Mouse (Mus musculus) E14TG2a.4 (cell line): Measurements from ENCODE around the gene Gbgt1.
A peak's percentile ranks its signal among the peaks of the same experiment; 100 is the strongest.

ENCODE experiments used
- H3K27me3 ChIP-seq: 2 replicates; pipeline ENCODE4 v1.6.1; 2014; ENCODE audit warnings: low read length, control low read depth; ENCODE audit not compliant: insufficient read depth
- H3K36me3 ChIP-seq: 2 replicates; pipeline ENCODE4 v1.6.1; 2014; ENCODE audit warnings: low read length, control low read depth; ENCODE audit not compliant: insufficient read depth
- H3K4me1 ChIP-seq: replicated peaks from 2 replicates; pipeline ENCODE4 v1.6.1; 2014; ENCODE audit warnings: low read depth, low read length, control low read depth
- H3K4me3 ChIP-seq: replicated peaks from 2 replicates; pipeline ENCODE4 v1.5.1; 2014; ENCODE audit warnings: mild to moderate bottlenecking, low read length
- H3K9me3 ChIP-seq: 2 replicates; pipeline ENCODE4 v1.6.1; 2014; ENCODE audit warnings: low read length, control low read depth
- CTCF ChIP-seq: conservative IDR thresholded peaks from 2 replicates; pipeline ENCODE4 v1.5.1; 2014; ENCODE audit warnings: low read length
- NANOG ChIP-seq: IDR thresholded peaks from 2 replicates; pipeline ENCODE4 v1.6.1; 2014; ENCODE audit warnings: borderline replicate concordance, low read length, mixed read lengths
- POU5F1 ChIP-seq: IDR thresholded peaks from 2 replicates; pipeline ENCODE4 v1.6.1; 2014; ENCODE audit warnings: low read length, borderline replicate concordance

The Gbgt1 gene

DNA sequence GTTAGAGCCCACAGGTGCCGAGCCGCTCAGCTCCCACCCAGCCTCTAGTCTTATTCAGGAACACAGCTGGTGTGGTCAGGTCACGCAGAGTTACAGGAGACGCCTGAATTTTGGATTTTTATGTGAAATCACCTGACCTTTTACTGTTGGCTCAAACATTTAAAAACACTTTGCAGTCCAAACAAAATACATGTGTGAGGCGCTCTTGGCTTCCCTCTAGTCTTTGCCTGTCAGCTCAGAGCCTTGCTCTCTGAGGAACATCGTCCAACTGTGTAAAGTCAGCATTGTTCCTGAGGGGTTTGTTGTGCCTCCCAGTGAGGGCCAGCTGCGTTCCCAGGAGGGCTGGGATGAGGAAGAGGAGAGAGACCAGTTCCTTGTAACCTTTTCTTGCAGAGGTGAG, 33.6 kb downstream of the Gbgt1 start:
- no peak for TF ChIP-seq POU5F1
- no peak for TF ChIP-seq CTCF
- no peaks in the 10 kb centered on the region for H3K9me3 ChIP-seq
- H3K4me3 ChIP-seq: no peak overlapping the region

DNA sequence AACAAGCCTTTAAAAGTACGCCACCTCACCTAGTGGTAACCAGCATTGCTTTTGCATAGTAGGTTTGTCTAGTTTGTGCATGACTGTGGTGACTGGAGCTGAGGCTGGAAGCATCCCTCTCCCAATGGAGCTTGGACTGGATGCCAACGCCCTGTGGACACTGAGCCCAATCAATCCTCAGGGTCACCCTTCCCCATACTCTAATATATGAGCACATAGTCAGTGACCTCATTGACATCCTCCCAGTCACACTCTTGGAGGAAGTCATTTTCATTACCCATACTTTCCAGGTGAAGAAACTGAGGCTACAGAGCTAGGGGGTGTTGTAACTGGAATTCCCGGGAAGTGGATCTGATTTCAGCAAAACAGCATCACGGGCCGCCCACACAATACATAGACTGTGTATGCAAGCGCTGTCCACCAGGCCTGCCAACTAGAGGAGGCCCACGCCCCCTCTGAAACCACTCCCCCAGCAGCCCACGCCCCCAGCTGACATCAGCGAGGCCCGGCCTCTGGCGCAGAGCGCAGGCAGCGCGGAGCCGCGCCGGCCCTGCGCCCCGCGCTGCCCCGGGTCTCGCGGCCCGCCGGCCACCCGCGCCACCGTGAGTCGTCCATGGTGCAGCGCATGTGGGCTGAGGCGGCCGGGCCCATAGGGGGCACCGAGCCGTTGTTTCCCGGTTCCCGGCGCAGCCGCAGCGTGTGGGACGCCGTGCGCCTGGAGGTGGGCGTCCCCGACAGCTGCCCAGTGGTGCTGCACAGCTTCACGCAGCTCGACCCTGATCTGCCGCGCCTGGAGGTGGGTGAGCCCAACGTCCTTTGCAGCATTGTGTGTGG, 36.5 kb downstream of the Gbgt1 start:
- TF ChIP-seq NANOG (no peak), POU5F1 (no peak), CTCF (no peak)

More for the DNA sequence above, 33.6 kb downstream of the Gbgt1 start:
- Histone ChIP-seq H3K36me3 (no peaks in the 10 kb centered on the region), H3K4me1 (peaks cover 84% of the 10 kb centered on the region), H3K27me3 (no peaks in the 10 kb centered on the region)

DNA sequence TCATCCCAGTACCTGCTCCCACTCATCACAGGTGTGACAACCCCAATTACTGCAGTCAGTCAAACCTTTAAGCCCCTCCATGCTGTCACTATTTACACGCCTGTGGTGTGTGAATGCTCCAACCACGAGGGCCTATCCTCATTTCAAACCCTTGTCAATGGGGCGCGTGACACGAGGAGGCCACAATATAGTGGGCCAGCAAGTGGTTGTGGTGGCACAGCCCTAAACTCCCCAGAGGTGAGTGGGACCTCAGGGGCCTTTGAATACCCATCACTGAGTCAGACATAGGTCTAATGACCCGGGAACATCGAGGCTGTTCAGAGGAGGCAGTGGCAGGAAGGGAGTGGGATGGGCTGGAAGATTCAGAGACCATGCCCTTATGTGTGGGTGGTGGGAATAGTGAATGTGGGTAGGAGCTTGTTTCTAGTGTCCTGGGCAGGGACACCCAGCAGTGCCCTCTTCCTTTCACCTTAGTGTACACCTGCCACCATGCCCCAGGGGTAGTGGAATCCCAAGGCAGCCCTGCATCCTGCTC, 37.3 kb downstream of the Gbgt1 start:
- H3K9me3 ChIP-seq: no peaks in the 10 kb centered on the region
- TF ChIP-seq CTCF (no peak), NANOG (no peak), POU5F1 (no peak)
- peaks cover 17% of the 10 kb centered on the region for H3K36me3 ChIP-seq
- H3K27me3 ChIP-seq: no peaks in the 10 kb centered on the region
- peaks cover 82% of the 10 kb centered on the region for H3K4me1 ChIP-seq
- H3K4me3 ChIP-seq: peak overlapping the region; percentile 87

More for the DNA sequence above, 36.5 kb downstream of the Gbgt1 start:
- Histone ChIP-seq H3K36me3 (peaks cover 9% of the 10 kb centered on the region), H3K9me3 (no peaks in the 10 kb centered on the region), H3K27me3 (no peaks in the 10 kb centered on the region), H3K4me3 (peak overlapping the region; percentile 87), H3K4me1 (peaks cover 82% of the 10 kb centered on the region)

DNA sequence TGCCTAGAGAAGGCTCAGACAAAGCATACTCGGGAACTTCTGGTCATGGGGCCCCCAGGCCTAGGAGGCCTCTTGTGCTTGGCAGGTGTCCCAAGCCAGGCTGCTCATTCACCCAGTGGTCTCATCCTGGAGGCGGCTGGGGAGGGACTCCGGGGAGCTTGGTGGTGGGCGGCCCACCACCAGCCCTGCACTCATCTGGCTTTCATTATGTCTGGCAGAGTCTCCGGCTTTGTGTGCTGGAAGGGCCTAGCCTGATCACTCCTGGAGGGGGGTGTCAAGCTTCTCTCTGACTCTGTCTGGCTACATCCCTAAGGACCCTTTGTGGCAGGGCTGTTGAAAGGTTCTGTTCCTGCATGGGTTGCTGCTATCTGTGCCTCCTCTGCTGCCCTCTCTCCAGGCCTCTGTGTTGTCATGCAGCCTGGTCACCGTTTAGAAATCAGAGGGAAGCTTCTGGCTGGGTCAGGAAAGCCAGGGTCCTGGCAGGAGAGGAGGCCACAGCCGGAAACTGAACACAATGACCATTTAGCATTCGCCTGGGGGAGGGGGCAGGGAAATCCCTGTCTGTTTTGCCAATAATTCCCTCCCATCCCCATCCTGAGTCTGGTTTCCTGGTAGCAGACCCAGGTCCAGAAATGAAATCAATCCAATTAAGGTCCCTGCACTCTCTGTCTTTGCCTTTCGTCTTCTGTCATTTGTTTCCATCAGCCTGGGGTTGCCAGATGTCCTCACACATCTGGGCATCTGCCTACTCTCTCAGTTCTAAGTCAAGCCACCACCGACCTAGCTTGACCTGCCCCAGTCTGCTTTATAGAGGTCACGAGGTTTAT, 38.0 kb downstream of the Gbgt1 start:
- TF ChIP-seq CTCF (no peak), POU5F1 (no peak), NANOG (no peak)
- Histone ChIP-seq H3K27me3 (no peaks in the 10 kb centered on the region), H3K36me3 (peaks cover 20% of the 10 kb centered on the region), H3K9me3 (no peaks in the 10 kb centered on the region), H3K4me1 (peaks cover 82% of the 10 kb centered on the region), H3K4me3 (no peak overlapping the region)

DNA sequence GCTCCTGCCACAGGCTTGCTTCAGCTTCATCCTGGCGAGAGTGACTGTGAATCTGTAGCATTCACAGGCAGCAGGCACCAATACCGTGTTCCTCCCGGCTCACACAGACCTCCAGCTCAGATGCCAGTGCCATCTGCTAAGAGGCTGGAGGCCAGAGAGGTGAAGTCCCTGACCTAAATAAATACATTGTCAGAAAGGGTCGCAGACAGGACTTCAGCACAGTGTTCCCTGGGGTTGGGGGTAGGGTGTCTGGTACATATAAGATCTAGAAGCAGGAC, 38.5 kb downstream of the Gbgt1 start:
- Histone ChIP-seq H3K36me3 (peaks cover 25% of the 10 kb centered on the region), H3K27me3 (no peaks in the 10 kb centered on the region), H3K4me1 (peaks cover 76% of the 10 kb centered on the region), H3K4me3 (0 out of 2 replicates have a peak overlapping the region, but pooled peaks have one; percentile 13), H3K9me3 (no peaks in the 10 kb centered on the region)
- TF ChIP-seq NANOG (no peak), CTCF (no peak), POU5F1 (no peak)

DNA sequence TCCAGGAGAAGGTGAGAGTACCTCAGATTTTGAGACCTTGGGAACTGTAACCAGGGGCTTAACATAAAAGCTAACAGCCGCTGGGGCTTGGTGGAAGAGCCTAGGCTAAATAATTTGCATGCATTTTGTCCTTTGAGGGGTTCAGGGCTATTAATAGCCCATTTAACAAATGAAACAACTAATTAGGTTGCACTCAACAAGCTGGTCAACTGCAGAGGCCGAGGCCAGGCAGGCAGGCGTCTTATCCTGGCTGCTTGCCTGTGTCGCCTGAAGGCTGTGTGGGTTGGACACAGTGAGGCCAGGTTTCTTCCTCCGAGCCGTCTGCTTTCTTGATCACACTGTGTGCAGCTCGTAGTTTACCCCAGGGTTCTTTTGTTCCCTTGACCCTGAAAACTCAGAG, 39.0 kb downstream of the Gbgt1 start:
- Histone ChIP-seq H3K27me3 (no peaks in the 10 kb centered on the region), H3K4me3 (0 out of 2 replicates have a peak overlapping the region, but pooled peaks have one; percentile 13), H3K9me3 (no peaks in the 10 kb centered on the region), H3K4me1 (peaks cover 72% of the 10 kb centered on the region), H3K36me3 (peaks cover 30% of the 10 kb centered on the region)
- TF ChIP-seq CTCF (no peak), NANOG (no peak), POU5F1 (no peak)

DNA sequence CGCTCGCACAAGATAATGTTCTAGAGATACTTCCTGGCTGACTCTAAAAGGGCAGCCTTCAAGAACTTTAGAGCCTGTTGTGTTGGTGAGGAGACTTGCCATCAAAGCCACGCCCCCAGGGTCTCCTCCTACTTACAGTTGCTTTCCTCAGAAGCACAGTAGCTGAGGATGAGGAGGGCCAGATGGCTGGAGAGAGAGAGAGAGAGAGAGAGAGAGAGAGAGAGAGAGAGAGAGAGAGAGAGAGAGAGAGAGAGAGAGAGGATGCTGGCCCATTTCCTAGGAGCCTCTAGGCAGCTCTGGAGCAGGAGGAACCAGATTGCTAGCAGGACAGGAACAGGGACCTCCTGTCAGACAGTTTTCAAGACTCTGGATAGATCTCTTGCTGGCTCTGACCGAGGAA, 39.5 kb downstream of the Gbgt1 start:
- Histone ChIP-seq H3K4me1 (peaks cover 67% of the 10 kb centered on the region), H3K36me3 (peaks cover 34% of the 10 kb centered on the region), H3K4me3 (no peak overlapping the region), H3K9me3 (no peaks in the 10 kb centered on the region), H3K27me3 (no peaks in the 10 kb centered on the region)
- TF ChIP-seq POU5F1: no peak
- no peak for TF ChIP-seq CTCF
- TF ChIP-seq NANOG: no peak

DNA sequence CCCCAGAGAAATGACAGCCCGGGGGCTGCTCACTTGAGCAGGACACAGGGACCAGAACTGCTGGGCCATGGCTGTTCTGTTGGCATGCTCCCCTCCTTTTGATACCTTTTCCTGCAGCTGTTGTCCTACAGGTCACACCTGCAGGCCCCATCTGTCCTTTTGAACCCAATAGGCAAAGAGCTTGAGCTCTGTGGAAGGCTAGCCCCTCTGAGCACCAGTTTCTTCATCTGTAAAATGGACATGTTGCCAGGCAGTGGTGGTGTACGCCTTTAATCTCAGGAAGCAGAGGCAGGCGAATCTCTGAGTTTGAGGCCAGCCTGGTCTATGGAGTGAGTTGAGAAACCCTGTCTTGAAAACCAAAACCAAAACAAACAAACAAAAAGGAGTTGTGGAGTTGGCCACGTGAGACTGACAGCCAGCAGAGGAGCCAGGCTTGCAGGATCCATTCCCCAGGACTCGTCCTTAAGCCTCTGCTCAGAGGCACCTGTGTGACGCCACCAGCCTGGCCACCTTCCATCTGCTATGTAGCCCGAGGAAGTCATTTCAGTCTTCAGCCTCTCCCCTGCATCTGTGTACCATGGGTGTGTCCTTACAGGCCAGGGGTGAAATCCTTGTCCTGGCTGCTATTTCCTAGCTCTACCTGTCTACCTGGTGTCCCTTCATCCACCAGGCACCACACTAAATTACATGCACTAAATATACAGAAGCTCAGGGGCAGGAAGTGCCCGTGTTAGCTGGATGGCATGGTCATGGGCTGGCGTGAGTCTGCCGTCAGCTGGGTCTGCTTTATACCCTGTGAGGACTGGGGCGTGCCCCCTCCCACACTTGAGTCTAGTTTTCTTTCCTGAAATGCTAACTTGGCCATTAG, 40.3 kb downstream of the Gbgt1 start:
- H3K9me3 ChIP-seq: no peaks in the 10 kb centered on the region
- H3K4me1 ChIP-seq: peaks cover 73% of the 10 kb centered on the region
- H3K36me3 ChIP-seq: peaks cover 40% of the 10 kb centered on the region
- no peak for TF ChIP-seq NANOG
- no peak for TF ChIP-seq POU5F1
- TF ChIP-seq CTCF: no peak
- no peaks in the 10 kb centered on the region for H3K27me3 ChIP-seq
- no peak overlapping the region for H3K4me3 ChIP-seq
